Mouse (Mus musculus) G1E (cell line): Measurements from ENCODE around the gene Ncor2.

Experiments used
- CTCF ChIP-seq: IDR thresholded peaks from 2 replicates; pipeline ENCODE4 v1.5.1; 2012; ENCODE audit warnings: low read depth, low read length, inconsistent platforms, mixed read lengths
- GATA1 ChIP-seq: IDR thresholded peaks from 2 replicates; pipeline ENCODE4 v1.6.1; 2012; ENCODE audit warnings: borderline replicate concordance, low read length, inconsistent platforms, mixed read lengths
- POLR2AphosphoS5 ChIP-seq: IDR thresholded peaks from 2 replicates; pipeline ENCODE4 v1.6.1; 2012; ENCODE audit warnings: low read depth, low read length, inconsistent platforms; ENCODE audit not compliant: insufficient replicate concordance
- TAL1 ChIP-seq: conservative IDR thresholded peaks from 2 replicates; pipeline ENCODE4 v1.6.1; 2012; ENCODE audit warnings: low read depth, low read length, inconsistent platforms, mixed read lengths

DNA sequence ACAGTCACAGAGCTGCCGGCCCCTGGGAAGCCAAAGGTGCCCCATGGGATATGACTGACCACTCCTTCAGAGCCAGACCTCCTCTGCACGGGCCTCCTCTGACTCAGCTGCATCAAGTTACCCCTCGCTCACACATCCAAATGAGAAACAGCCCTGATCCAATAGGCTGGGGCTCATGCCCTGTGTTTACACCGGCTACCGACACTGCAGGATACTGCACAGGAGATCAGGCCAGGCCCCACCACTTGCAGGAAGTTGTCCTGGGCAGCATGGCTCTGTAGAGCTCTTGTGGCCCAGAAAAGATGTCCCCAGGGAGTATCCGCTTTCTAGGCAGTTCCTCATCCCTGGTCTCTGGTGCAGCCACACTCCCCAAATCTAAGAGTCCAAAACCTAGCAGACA lies 90.9 kb downstream of the Ncor2 start:
- TF ChIP-seq CTCF (no peak), GATA1 (no peak), TAL1 (no peak), POLR2AphosphoS5 (no peak)
